ENCODE assay signal across 17 mouse cellular contexts in the genomic region with DNA sequence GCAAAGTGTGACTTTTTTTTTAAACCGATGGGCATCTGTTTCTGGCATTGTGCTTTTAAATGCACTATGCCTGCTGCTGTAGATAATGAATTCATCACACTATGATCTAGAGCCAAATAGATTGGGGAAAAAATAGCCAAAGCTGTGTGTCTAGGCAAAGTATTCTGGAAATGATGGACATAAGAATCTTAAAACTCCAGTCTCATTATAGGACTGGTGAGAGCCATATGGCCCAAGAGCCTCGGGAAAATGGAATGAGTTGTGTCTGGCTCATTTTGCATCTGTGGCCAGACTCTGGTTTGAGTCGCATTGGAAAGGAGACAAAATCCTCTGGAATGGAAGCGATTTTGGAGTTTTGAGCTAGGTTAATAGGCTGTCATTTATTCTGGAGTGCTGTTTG.
A peak's percentile ranks its signal among the peaks of the same experiment; 100 is the strongest.
DNase-seq lines count a peak whose midpoint lies in the region; ATAC-seq and TF ChIP-seq lines count a peak whose summit lies in the region.
"Had no signal": no experiment of that assay in that cellular context is flagged by ENCODE, and none has a peak within 500 bp of the region (broad histone marks: within the 10 kb centered on the region; RNA-seq: fewer than 3 reads in every experiment).

No protein-coding gene starts in this region.

- no peaks in the 10 kb centered on the region for H3K36me3 ChIP-seq in forebrain, embryonic 13.5 days (ENCODE audit: poor library complexity, severe bottlenecking)
- H3K36me3 ChIP-seq in forebrain, embryonic 11.5 days (ENCODE audit: control insufficient read depth, insufficient read depth, low read length), result no peaks in the 10 kb centered on the region
- H3K36me3 ChIP-seq in midbrain, postnatal 0 days (ENCODE audit: insufficient read depth, low read length), result no peaks in the 10 kb centered on the region
- no peaks in the 10 kb centered on the region for H3K36me3 ChIP-seq in midbrain, embryonic 16.5 days (ENCODE audit: control insufficient read depth, insufficient read depth, low read length)
- H3K36me3 ChIP-seq: embryonic facial prominence, embryonic 13.5 days; liver, embryonic 13.5 days; midbrain, embryonic 13.5 days had no signal

- TF ChIP-seq CTCF in midbrain, postnatal 0 days (IDR thresholded peaks at IDR 0.05), result no peak

- H3K9ac ChIP-seq in forebrain, embryonic 13.5 days, result no peak overlapping the region
- H3K9ac ChIP-seq in forebrain, embryonic 11.5 days (ENCODE audit: low read length), result no peak overlapping the region
- H3K9ac ChIP-seq in midbrain, postnatal 0 days (replicated peaks; ENCODE audit: low read length, poor library complexity, severe bottlenecking), result no peak overlapping the region
- no peak overlapping the region for H3K9ac ChIP-seq in midbrain, embryonic 16.5 days (ENCODE audit: low read depth, low read length)
- H3K9ac ChIP-seq: embryonic facial prominence, embryonic 13.5 days; hindbrain, embryonic 14.5 days; liver, embryonic 13.5 days; midbrain, embryonic 13.5 days had no signal

- peak; percentile 58; the same call in 1 of the 2 replicates for ATAC-seq in forebrain, embryonic 13.5 days
- ATAC-seq in forebrain, embryonic 11.5 days (replicated peaks; ENCODE audit: low FRiP score), result no peak
- no peak for ATAC-seq in midbrain, postnatal 0 days (ENCODE audit: low FRiP score)
- ATAC-seq in midbrain, embryonic 16.5 days, result no peak
- ATAC-seq: intestine, embryonic 16.5 days; midbrain, embryonic 13.5 days had no signal

- H3K27ac ChIP-seq in forebrain, embryonic 13.5 days, result no peak overlapping the region
- no peak overlapping the region for H3K27ac ChIP-seq in forebrain, embryonic 11.5 days (ENCODE audit: low read depth, low read length)
- no peak overlapping the region for H3K27ac ChIP-seq in midbrain, postnatal 0 days (ENCODE audit: low read depth, low read length)
- H3K27ac ChIP-seq in midbrain, embryonic 16.5 days (ENCODE audit: low read length), result no peak overlapping the region
- H3K27ac ChIP-seq: embryonic facial prominence, embryonic 13.5 days; hindbrain, embryonic 14.5 days; liver, embryonic 13.5 days; midbrain, embryonic 13.5 days had no signal

- no peaks in the 10 kb centered on the region for H3K4me1 ChIP-seq in forebrain, embryonic 13.5 days
- no peaks in the 10 kb centered on the region for H3K4me1 ChIP-seq in forebrain, embryonic 11.5 days (replicated peaks; ENCODE audit: control insufficient read depth, insufficient read depth, low read length)
- no peaks in the 10 kb centered on the region for H3K4me1 ChIP-seq in midbrain, postnatal 0 days (ENCODE audit: insufficient read depth, low read length)
- H3K4me1 ChIP-seq in midbrain, embryonic 16.5 days (ENCODE audit: control insufficient read depth, insufficient read depth, low read length), result no peaks in the 10 kb centered on the region
- H3K4me1 ChIP-seq: embryonic facial prominence, embryonic 13.5 days; liver, embryonic 13.5 days; midbrain, embryonic 13.5 days had no signal

- H3K4me3 ChIP-seq in forebrain, embryonic 13.5 days, result no peak overlapping the region
- H3K4me3 ChIP-seq in forebrain, embryonic 11.5 days (ENCODE audit: low read depth, low read length), result no peak overlapping the region
- no peak overlapping the region for H3K4me3 ChIP-seq in midbrain, postnatal 0 days (ENCODE audit: low read depth, low read length)
- no peak overlapping the region for H3K4me3 ChIP-seq in midbrain, embryonic 16.5 days (ENCODE audit: low read depth, low read length)
- H3K4me3 ChIP-seq: embryonic facial prominence, embryonic 13.5 days; liver, embryonic 13.5 days; midbrain, embryonic 13.5 days had no signal

- no peak overlapping the region for H3K4me2 ChIP-seq in forebrain, embryonic 13.5 days
- H3K4me2 ChIP-seq in forebrain, embryonic 11.5 days (ENCODE audit: low read depth, low read length, severe bottlenecking), result no peak overlapping the region
- no peak overlapping the region for H3K4me2 ChIP-seq in midbrain, postnatal 0 days (ENCODE audit: low read depth, low read length, poor library complexity, severe bottlenecking)
- no peak overlapping the region for H3K4me2 ChIP-seq in midbrain, embryonic 16.5 days (ENCODE audit: low read length)
- H3K4me2 ChIP-seq: embryonic facial prominence, embryonic 13.5 days; hindbrain, embryonic 14.5 days; liver, embryonic 13.5 days; midbrain, embryonic 13.5 days had no signal

- WGBS in forebrain, embryonic 13.5 days, result 69% methylated on average over 4 of the region's 4 CpGs
- 87% methylated on average over 4 of the region's 4 CpGs for WGBS in forebrain, embryonic 11.5 days
- WGBS in midbrain, postnatal 0 days, result 84% methylated on average over 4 of the region's 4 CpGs
- WGBS in midbrain, embryonic 16.5 days, result 86% methylated on average over 4 of the region's 4 CpGs

- no peaks in the 10 kb centered on the region for H3K9me3 ChIP-seq in forebrain, embryonic 13.5 days (replicated peaks)
- H3K9me3 ChIP-seq in forebrain, embryonic 11.5 days (ENCODE audit: control insufficient read depth, low read length), result no peaks in the 10 kb centered on the region
- H3K9me3 ChIP-seq in midbrain, postnatal 0 days (ENCODE audit: low read length), result no peaks in the 10 kb centered on the region
- H3K9me3 ChIP-seq in midbrain, embryonic 16.5 days (replicated peaks; ENCODE audit: control insufficient read depth, low read length, poor library complexity, severe bottlenecking), result no peaks in the 10 kb centered on the region
- H3K9me3 ChIP-seq: embryonic facial prominence, embryonic 13.5 days; midbrain, embryonic 13.5 days had no signal

- no peaks in the 10 kb centered on the region for H3K27me3 ChIP-seq in forebrain, embryonic 13.5 days
- no peaks in the 10 kb centered on the region for H3K27me3 ChIP-seq in forebrain, embryonic 11.5 days (ENCODE audit: control insufficient read depth, insufficient read depth, low read length)
- H3K27me3 ChIP-seq in midbrain, postnatal 0 days (ENCODE audit: insufficient read depth, low read length), result no peaks in the 10 kb centered on the region
- H3K27me3 ChIP-seq in midbrain, embryonic 16.5 days (ENCODE audit: control insufficient read depth, insufficient read depth, low read depth, low read length), result no peaks in the 10 kb centered on the region
- H3K27me3 ChIP-seq: embryonic facial prominence, embryonic 13.5 days; liver, embryonic 13.5 days; midbrain, embryonic 13.5 days had no signal

- DNase-seq in forebrain, embryonic 11.5 days (ENCODE audit: low spot score), result no peak
- DNase-seq in midbrain, postnatal 0 days (ENCODE audit: low spot score), result peak; percentile 15
- peak; percentile 11 for DNase-seq in layer of hippocampus, adult 9-10 months (ENCODE audit: low spot score)
- peak; percentile 71 for DNase-seq in telencephalon, adult 2 months (ENCODE audit: low read depth, low spot score)
- no peak for DNase-seq in heart, postnatal 4 days
- no peak for DNase-seq in lung, adult 18-20 months
- DNase-seq: adrenal gland, adult 2 months; cerebellum, adult 18-20 months; gastrocnemius, postnatal 14 days; liver, embryonic 13.5 days; thymus, postnatal 4 days had no signal

Comparison
In these comparisons a context has a peak if more than half of its experiments do, and no peak if none do; other contexts are left out.
1. DNase-seq: peak in midbrain, postnatal 0 days (single experiment), layer of hippocampus, adult 9-10 months (single experiment) and telencephalon, adult 2 months (single experiment); none in forebrain, embryonic 11.5 days (single experiment), heart, postnatal 4 days (single experiment) and lung, adult 18-20 months (0 of 2).